In the genomic region with DNA sequence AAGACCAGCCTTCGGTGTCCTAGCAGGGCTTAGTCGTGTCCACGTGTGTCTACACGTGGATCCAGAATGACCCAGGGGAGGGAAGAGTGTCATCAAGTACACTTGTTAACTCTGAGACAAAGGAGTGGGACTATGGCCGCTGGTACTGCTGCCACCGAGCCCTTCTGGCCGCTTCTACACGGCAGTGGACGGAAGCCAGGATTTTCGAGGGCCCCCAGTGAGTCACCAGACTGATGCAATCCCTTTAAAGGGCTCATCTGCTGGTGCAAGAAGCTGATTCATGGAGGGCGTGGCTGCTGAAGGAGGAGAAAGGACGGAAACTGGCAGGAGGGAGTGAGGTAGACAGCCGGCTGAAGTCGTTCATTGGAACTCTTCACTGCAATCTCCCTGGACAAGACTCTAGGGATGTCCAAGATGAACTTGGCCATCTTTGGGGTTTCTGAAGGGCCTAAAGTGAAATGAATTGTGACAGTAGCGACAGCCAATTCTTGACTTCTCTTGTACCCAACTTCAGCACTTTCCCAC, we compare ENCODE assay signal across 8 mouse cellular contexts. TPM values are rescaled to one million over a fixed set of nuclear protein-coding genes. Genes with fewer than 3 reads are reported as not detected.
DNase-seq lines count a peak whose midpoint lies in the region; ATAC-seq lines count a peak whose summit lies in the region.

No protein-coding gene starts in this region.

- H3K36me3 ChIP-seq in heart, embryonic 14.5 days (ENCODE audit: control insufficient read depth, insufficient read depth, low read length) = peaks cover 16% of the 10 kb centered on the region
- peaks cover 9% of the 10 kb centered on the region for H3K36me3 ChIP-seq in liver, embryonic 13.5 days
- H3K36me3 ChIP-seq in stomach, embryonic 14.5 days (ENCODE audit: control insufficient read depth, insufficient read depth, low read length) = no peaks in the 10 kb centered on the region

- peak overlapping the region; percentile 97 for H3K4me2 ChIP-seq in heart, embryonic 14.5 days (ENCODE audit: low read length)
- H3K4me2 ChIP-seq in liver, embryonic 13.5 days = peak overlapping the region; percentile 99
- peak overlapping the region; percentile 81 for H3K4me2 ChIP-seq in stomach, embryonic 14.5 days (replicated peaks; ENCODE audit: low read depth, low read length)

- no peaks in the 10 kb centered on the region for H3K9me3 ChIP-seq in heart, embryonic 14.5 days (ENCODE audit: control insufficient read depth, low read length)
- no peaks in the 10 kb centered on the region for H3K9me3 ChIP-seq in liver, embryonic 13.5 days (replicated peaks)
- H3K9me3 ChIP-seq in stomach, embryonic 14.5 days (ENCODE audit: control insufficient read depth, low read depth, low read length) = no peaks in the 10 kb centered on the region

- H3K4me3 ChIP-seq in heart, embryonic 14.5 days (ENCODE audit: control insufficient read depth in 1 of 2, insufficient read depth in 1 of 2, low read depth in 1 of 2, low read length in 2 of 2) = peak overlapping the region; percentile 52 to 90
- peak overlapping the region; percentile 98 for H3K4me3 ChIP-seq in liver, embryonic 13.5 days (replicated peaks)
- H3K4me3 ChIP-seq in stomach, embryonic 14.5 days (ENCODE audit: low read depth, low read length) = peak overlapping the region; percentile 94

- peak; percentile 80 for DNase-seq in CD4-positive, CD25-positive, alpha-beta regulatory T cell, adult 2 months (ENCODE audit: low read depth, low spot score)
- DNase-seq in c-Kit-negative CD71-positive TER-119-positive erythroid progenitor cells, embryonic 14.5 days (ENCODE audit: low read depth, low spot score) = peak; percentile 92
- peak; percentile 90 for DNase-seq in fibroblast of lung, adult 2 months (ENCODE audit: low read depth)
- DNase-seq in kidney, postnatal 14 days = peak; percentile 89
- DNase-seq in liver, embryonic 13.5 days = peak; percentile 89
- DNase-seq in natural killer cell, adult 2 months (ENCODE audit: low spot score in 2 of 2) = peak; percentile 83 to 91

- no peaks in the 10 kb centered on the region for H3K27me3 ChIP-seq in heart, embryonic 14.5 days (ENCODE audit: control insufficient read depth, insufficient read depth, low read length)
- H3K27me3 ChIP-seq in liver, embryonic 13.5 days = no peaks in the 10 kb centered on the region
- H3K27me3 ChIP-seq in stomach, embryonic 14.5 days (ENCODE audit: control insufficient read depth, insufficient read depth, low read length) = no peaks in the 10 kb centered on the region

- H3K9ac ChIP-seq in heart, embryonic 14.5 days (ENCODE audit: low read length) = peak overlapping the region; percentile 70
- H3K9ac ChIP-seq in liver, embryonic 13.5 days = peak overlapping the region; percentile 95
- peak overlapping the region; percentile 84 for H3K9ac ChIP-seq in stomach, embryonic 14.5 days (replicated peaks; ENCODE audit: low read depth, low read length)

- ATAC-seq in heart, embryonic 14.5 days (ENCODE audit: insufficient number of reproducible peaks, insufficient read depth, low FRiP score, low read depth) = peak; percentile 57
- ATAC-seq in liver, embryonic 13.5 days (ENCODE audit: low read depth) = peak; percentile 80
- peak; percentile 79 for ATAC-seq in stomach, embryonic 14.5 days (ENCODE audit: insufficient number of reproducible peaks, insufficient read depth, low FRiP score, low read depth)

- peaks cover 37 to 48% of the 10 kb centered on the region in 2 experiments for H3K4me1 ChIP-seq in heart, embryonic 14.5 days (ENCODE audit: control insufficient read depth in 2 of 2, insufficient read depth in 2 of 2, low read length in 2 of 2)
- peaks cover 93% of the 10 kb centered on the region for H3K4me1 ChIP-seq in liver, embryonic 13.5 days (replicated peaks)
- H3K4me1 ChIP-seq in stomach, embryonic 14.5 days (ENCODE audit: control insufficient read depth, insufficient read depth, low read length) = peaks cover 16% of the 10 kb centered on the region

- 1% methylated on average over 15 of the region's 15 CpGs for WGBS in heart, embryonic 14.5 days
- WGBS in liver, embryonic 13.5 days (ENCODE audit: insufficient replicate concordance) = under 1% methylated on average over 15 of the region's 15 CpGs
- WGBS in stomach, embryonic 14.5 days = under 1% methylated on average over 15 of the region's 15 CpGs

- peak overlapping the region; percentile 95 to 99 for H3K27ac ChIP-seq in heart, embryonic 14.5 days (replicated peaks in 1 of 2; ENCODE audit: control insufficient read depth in 1 of 2, insufficient read depth in 1 of 2, low read depth in 2 of 2, low read length in 2 of 2)
- H3K27ac ChIP-seq in liver, embryonic 13.5 days = peak overlapping the region; percentile 98
- H3K27ac ChIP-seq in stomach, embryonic 14.5 days (ENCODE audit: low read length) = peak overlapping the region; percentile 87

RNA-seq across cellular contexts. Expression of gene Stk40, which starts 0.6 kb away (rescaled TPM):
- 13.1 and 17.8 TPM in 2 replicates for polyA plus RNA-seq in heart, embryonic 14.5 days (2014; fragmentation: Nextera tagmentation; extraction: Ambion mirVana)
- polyA plus RNA-seq in liver, embryonic 13.5 days (2015; fragmentation: Nextera tagmentation; extraction: Ambion mirVana) = 13.9 and 15.9 TPM in 2 replicates
- polyA plus RNA-seq in stomach, embryonic 14.5 days (2014; fragmentation: Nextera tagmentation; extraction: Ambion mirVana) = 20.0 and 23.6 TPM in 2 replicates

RNA-seq across cellular contexts. Expression of gene Lsm10, which starts 6.7 kb away (rescaled TPM):
- 45.4 and 49.1 TPM in 2 replicates for polyA plus RNA-seq in heart, embryonic 14.5 days (2014; fragmentation: Nextera tagmentation; extraction: Ambion mirVana)
- 31.1 and 31.3 TPM in 2 replicates for polyA plus RNA-seq in liver, embryonic 13.5 days (2015; fragmentation: Nextera tagmentation; extraction: Ambion mirVana)
- polyA plus RNA-seq in stomach, embryonic 14.5 days (2014; fragmentation: Nextera tagmentation; extraction: Ambion mirVana) = 57.5 and 58.4 TPM in 2 replicates

RNA-seq across cellular contexts. Expression of gene Eva1b, which starts 44.4 kb away (rescaled TPM):
- 31.8 and 33.9 TPM in 2 replicates for polyA plus RNA-seq in heart, embryonic 14.5 days (2014; fragmentation: Nextera tagmentation; extraction: Ambion mirVana)
- polyA plus RNA-seq in liver, embryonic 13.5 days (2015; fragmentation: Nextera tagmentation; extraction: Ambion mirVana) = 11.8 and 13.3 TPM in 2 replicates
- polyA plus RNA-seq in stomach, embryonic 14.5 days (2014; fragmentation: Nextera tagmentation; extraction: Ambion mirVana) = 70.2 and 76.5 TPM in 2 replicates

RNA-seq across cellular contexts. Expression of gene Oscp1, which starts 44.8 kb away (rescaled TPM):
- polyA plus RNA-seq in heart, embryonic 14.5 days (2014; fragmentation: Nextera tagmentation; extraction: Ambion mirVana) = 4.6 and 6.4 TPM in 2 replicates
- 1.4 and 1.5 TPM in 2 replicates for polyA plus RNA-seq in liver, embryonic 13.5 days (2015; fragmentation: Nextera tagmentation; extraction: Ambion mirVana)
- polyA plus RNA-seq in stomach, embryonic 14.5 days (2014; fragmentation: Nextera tagmentation; extraction: Ambion mirVana) = 13.3 and 16.0 TPM in 2 replicates

RNA-seq across cellular contexts. Expression of gene Mrps15, which starts 56.4 kb away (rescaled TPM):
- polyA plus RNA-seq in heart, embryonic 14.5 days (2014; fragmentation: Nextera tagmentation; extraction: Ambion mirVana) = 132 and 151 TPM in 2 replicates
- polyA plus RNA-seq in liver, embryonic 13.5 days (2015; fragmentation: Nextera tagmentation; extraction: Ambion mirVana) = 112 and 127 TPM in 2 replicates
- 137 and 148 TPM in 2 replicates for polyA plus RNA-seq in stomach, embryonic 14.5 days (2014; fragmentation: Nextera tagmentation; extraction: Ambion mirVana)

Comparison
In these comparisons a context has a peak if more than half of its experiments do, and no peak if none do; other contexts are left out.
1. Peak in every context shown above with its lines: DNase-seq, ATAC-seq, H3K4me3 ChIP-seq and H3K27ac ChIP-seq.